Mouse (Mus musculus): ENCODE data around the gene Gm10837. TPM values are rescaled to one million over a fixed set of nuclear protein-coding genes. Genes with fewer than 3 reads are reported as not detected.
"Not testable (repeated sequence)": the region's sequence is repeated elsewhere in the genome, so short reads cannot be mapped to it uniquely, and the experiment has no call there.

The Gm10837 gene
- polyA plus RNA-seq, 1 experiment from 2014 or later: 0.31 TPM

GRCm38 (mm10) chr14:122459332-122459731, 31.1 kb upstream of the Gm10837 start:
- not testable (repeated sequence) for H3K27ac ChIP-seq (replicated peaks); ATAC-seq (ENCODE audit: low FRiP score, low read depth); H3K9me3 ChIP-seq; H3K9ac ChIP-seq (replicated peaks); H3K36me3 ChIP-seq
- 76% methylated on average over 11 of the region's 12 CpGs for WGBS
- H3K27me3 ChIP-seq: peaks cover 55% of the 10 kb centered on the region
- peak overlapping the region; percentile 27; the same call in 1 of the 2 replicates for H3K4me3 ChIP-seq
- H3K4me1 ChIP-seq: peaks cover 27% of the 10 kb centered on the region
- H3K4me2 ChIP-seq (replicated peaks): peak overlapping the region; percentile 44

- H3K9ac ChIP-seq (replicated peaks): peak overlapping the region; percentile 37; the same call in 1 of the 2 replicates
Observed at GRCm38 (mm10) chr14:122459776-122460175, 30.6 kb upstream of the Gm10837 start.

GRCm38 (mm10) chr14:122460226-122460625, 30.2 kb upstream of the Gm10837 start:
- H3K9me3 ChIP-seq: no peaks in the 10 kb centered on the region
- peaks cover 30% of the 10 kb centered on the region for H3K4me1 ChIP-seq
- WGBS: 41% methylated on average over 5 of the region's 5 CpGs
- peak overlapping the region; percentile 37 for H3K9ac ChIP-seq (replicated peaks)
- peak overlapping the region; percentile 27 for H3K4me3 ChIP-seq
- peak overlapping the region; percentile 44 for H3K4me2 ChIP-seq (replicated peaks)
- H3K27ac ChIP-seq (replicated peaks): peak overlapping the region; percentile 32; the same call in 1 of the 2 replicates
- peaks cover 61% of the 10 kb centered on the region for H3K27me3 ChIP-seq
- ATAC-seq (ENCODE audit: low FRiP score, low read depth): no peak
- H3K36me3 ChIP-seq: no peaks in the 10 kb centered on the region

More at GRCm38 (mm10) chr14:122459776-122460175, 30.6 kb upstream of the Gm10837 start:
- peak overlapping the region; percentile 44 for H3K4me2 ChIP-seq (replicated peaks)
- ATAC-seq (ENCODE audit: low FRiP score, low read depth): no peak
- no peaks in the 10 kb centered on the region for H3K36me3 ChIP-seq
- H3K9me3 ChIP-seq: no peaks in the 10 kb centered on the region
- H3K27me3 ChIP-seq: peaks cover 59% of the 10 kb centered on the region
- H3K4me3 ChIP-seq: peak overlapping the region; percentile 27
- no peak overlapping the region for H3K27ac ChIP-seq (replicated peaks)
- 89% methylated on average over 1 of the region's 1 CpGs for WGBS
- H3K4me1 ChIP-seq: peaks cover 28% of the 10 kb centered on the region

- Histone ChIP-seq H3K4me1 (peaks cover 33% of the 10 kb centered on the region), H3K9ac (replicated peaks) (peak overlapping the region; percentile 84), H3K9me3 (no peaks in the 10 kb centered on the region), H3K27ac (replicated peaks) (peak overlapping the region; percentile 96), H3K4me3 (peak overlapping the region; percentile 66), H3K36me3 (no peaks in the 10 kb centered on the region), H3K4me2 (replicated peaks) (peak overlapping the region; percentile 78), H3K27me3 (peaks cover 70% of the 10 kb centered on the region)
- WGBS: 9% methylated on average over 3 of the region's 3 CpGs
- no peak for ATAC-seq (ENCODE audit: low FRiP score, low read depth)
Observed at GRCm38 (mm10) chr14:122461500-122461899, 28.9 kb upstream of the Gm10837 start.

- WGBS: 6% methylated on average over 9 of the region's 9 CpGs
- H3K27me3 ChIP-seq: peaks cover 74% of the 10 kb centered on the region
Observed at GRCm38 (mm10) chr14:122461966-122462365, 28.4 kb upstream of the Gm10837 start.

GRCm38 (mm10) chr14:122462689-122463079, 27.7 kb upstream of the Gm10837 start:
- Histone ChIP-seq H3K27me3 (peaks cover 80% of the 10 kb centered on the region), H3K4me3 (peak overlapping the region; percentile 66), H3K36me3 (no peaks in the 10 kb centered on the region), H3K4me1 (peaks cover 33% of the 10 kb centered on the region), H3K4me2 (replicated peaks) (peak overlapping the region; percentile 78), H3K27ac (replicated peaks) (peak overlapping the region; percentile 96), H3K9ac (replicated peaks) (peak overlapping the region; percentile 84), H3K9me3 (no peaks in the 10 kb centered on the region)
- WGBS: 5% methylated on average over 17 of the region's 17 CpGs
- ATAC-seq (ENCODE audit: low FRiP score, low read depth): no peak

More at GRCm38 (mm10) chr14:122461966-122462365, 28.4 kb upstream of the Gm10837 start:
- no peaks in the 10 kb centered on the region for H3K36me3 ChIP-seq
- peaks cover 33% of the 10 kb centered on the region for H3K4me1 ChIP-seq
- peak overlapping the region; percentile 96 for H3K27ac ChIP-seq (replicated peaks)
- no peaks in the 10 kb centered on the region for H3K9me3 ChIP-seq
- H3K4me3 ChIP-seq: peak overlapping the region; percentile 66
- H3K9ac ChIP-seq (replicated peaks): peak overlapping the region; percentile 84
- ATAC-seq (ENCODE audit: low FRiP score, low read depth): no peak
- peak overlapping the region; percentile 78 for H3K4me2 ChIP-seq (replicated peaks)

GRCm38 (mm10) chr14:122463080-122463691, 27.2 kb upstream of the Gm10837 start:
- H3K4me1 ChIP-seq: peaks cover 33% of the 10 kb centered on the region
- ATAC-seq (ENCODE audit: low FRiP score, low read depth): no peak
- H3K27me3 ChIP-seq: peaks cover 85% of the 10 kb centered on the region
- WGBS: under 1% methylated on average over 40 of the region's 40 CpGs
- peak overlapping the region; percentile 78 for H3K4me2 ChIP-seq (replicated peaks)
- no peaks in the 10 kb centered on the region for H3K9me3 ChIP-seq
- H3K9ac ChIP-seq (replicated peaks): peak overlapping the region; percentile 84
- peak overlapping the region; percentile 66 for H3K4me3 ChIP-seq
- no peaks in the 10 kb centered on the region for H3K36me3 ChIP-seq
- peak overlapping the region; percentile 96 for H3K27ac ChIP-seq (replicated peaks)

- under 1% methylated on average over 52 of the region's 58 CpGs for WGBS
- ATAC-seq (ENCODE audit: low FRiP score, low read depth): peak; percentile 36
- peaks cover 33% of the 10 kb centered on the region for H3K4me1 ChIP-seq
Observed at GRCm38 (mm10) chr14:122463734-122464341, 26.5 kb upstream of the Gm10837 start.

GRCm38 (mm10) chr14:122464351-122464762, 26.0 kb upstream of the Gm10837 start:
- Histone ChIP-seq H3K9me3 (no peaks in the 10 kb centered on the region), H3K4me2 (replicated peaks) (peak overlapping the region; percentile 78), H3K9ac (replicated peaks) (peak overlapping the region; percentile 84), H3K27ac (replicated peaks) (peak overlapping the region; percentile 96), H3K27me3 (peaks cover 88% of the 10 kb centered on the region), H3K4me3 (peak overlapping the region; percentile 66), H3K4me1 (peaks cover 35% of the 10 kb centered on the region), H3K36me3 (no peaks in the 10 kb centered on the region)
- WGBS: 1% methylated on average over 54 of the region's 62 CpGs
- peak; percentile 20 for ATAC-seq (ENCODE audit: low FRiP score, low read depth)

More at GRCm38 (mm10) chr14:122463734-122464341, 26.5 kb upstream of the Gm10837 start:
- Histone ChIP-seq H3K27me3 (peaks cover 87% of the 10 kb centered on the region), H3K4me2 (replicated peaks) (peak overlapping the region; percentile 78), H3K9ac (replicated peaks) (peak overlapping the region; percentile 84), H3K27ac (replicated peaks) (peak overlapping the region; percentile 96), H3K4me3 (peak overlapping the region; percentile 66)
- H3K36me3 ChIP-seq, H3K9me3 ChIP-seq: not testable (repeated sequence)

GRCm38 (mm10) chr14:122464763-122465741, 25.3 kb upstream of the Gm10837 start, which contains the start of gene Zic5:
Gene Zic5 (minus strand): TSS chr14:122465677.
- WGBS: under 1% methylated on average over 51 of the region's 62 CpGs
- Histone ChIP-seq H3K9me3 (no peaks in the 10 kb centered on the region), H3K9ac (replicated peaks) (peak within 1 kb of the TSS; percentile 84), H3K4me2 (replicated peaks) (peak within 1 kb of the TSS; percentile 78), H3K36me3 (no peaks in the 10 kb centered on the region), H3K4me3 (peak within 1 kb of the TSS; percentile 66), H3K27me3 (peaks cover 84% of the 10 kb centered on the region), H3K4me1 (peaks cover 37% of the 10 kb centered on the region), H3K27ac (replicated peaks) (peak within 1 kb of the TSS; percentile 96)
- ATAC-seq (ENCODE audit: low FRiP score, low read depth): peak; percentile 76

GRCm38 (mm10) chr14:122465931-122466490, 24.4 kb upstream of the Gm10837 start:
- 21% methylated on average over 13 of the region's 13 CpGs for WGBS
- peak overlapping the region; percentile 66 for H3K4me3 ChIP-seq
- peak overlapping the region; percentile 96 for H3K27ac ChIP-seq (replicated peaks)
- no peak for ATAC-seq (ENCODE audit: low FRiP score, low read depth)
- no peaks in the 10 kb centered on the region for H3K9me3 ChIP-seq
- peak overlapping the region; percentile 56 for H3K9ac ChIP-seq (replicated peaks)
- no peaks in the 10 kb centered on the region for H3K36me3 ChIP-seq
- peak overlapping the region; percentile 78 for H3K4me2 ChIP-seq (replicated peaks)
- H3K4me1 ChIP-seq: peaks cover 37% of the 10 kb centered on the region
- H3K27me3 ChIP-seq: peaks cover 82% of the 10 kb centered on the region

Data from midbrain, embryonic 12.5 days (tissue).